Mouse (Mus musculus) MN1 (cell line): Measurements from ENCODE around the gene Aldh3b1.

ENCODE experiments used
- DNase-seq: peaks from one replicate; pipeline ENCODE4 v3.0.0-alpha.2; 2016; ENCODE audit warnings: low spot score

The Aldh3b1 gene

DNA sequence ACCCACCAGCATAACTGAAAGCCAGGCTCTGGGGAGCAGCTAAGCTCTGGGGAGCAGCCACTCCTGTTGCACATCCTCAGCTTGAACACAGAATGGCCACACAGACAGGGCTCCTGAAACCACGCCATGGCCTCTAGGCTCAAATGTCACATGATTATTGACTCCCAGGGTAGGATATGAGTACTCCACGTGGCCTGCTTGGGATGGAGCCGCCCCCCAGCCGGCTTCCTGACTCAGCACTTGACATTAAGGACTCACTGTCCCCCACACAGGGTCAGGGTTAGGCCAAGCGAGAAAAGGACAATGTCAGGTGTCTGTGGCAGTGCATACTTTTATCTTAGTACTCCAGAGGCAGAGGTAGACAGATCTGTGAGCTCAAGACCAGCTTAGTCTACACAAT, 19.4 kb downstream of the Aldh3b1 start:
- DNase-seq = no peak

DNA sequence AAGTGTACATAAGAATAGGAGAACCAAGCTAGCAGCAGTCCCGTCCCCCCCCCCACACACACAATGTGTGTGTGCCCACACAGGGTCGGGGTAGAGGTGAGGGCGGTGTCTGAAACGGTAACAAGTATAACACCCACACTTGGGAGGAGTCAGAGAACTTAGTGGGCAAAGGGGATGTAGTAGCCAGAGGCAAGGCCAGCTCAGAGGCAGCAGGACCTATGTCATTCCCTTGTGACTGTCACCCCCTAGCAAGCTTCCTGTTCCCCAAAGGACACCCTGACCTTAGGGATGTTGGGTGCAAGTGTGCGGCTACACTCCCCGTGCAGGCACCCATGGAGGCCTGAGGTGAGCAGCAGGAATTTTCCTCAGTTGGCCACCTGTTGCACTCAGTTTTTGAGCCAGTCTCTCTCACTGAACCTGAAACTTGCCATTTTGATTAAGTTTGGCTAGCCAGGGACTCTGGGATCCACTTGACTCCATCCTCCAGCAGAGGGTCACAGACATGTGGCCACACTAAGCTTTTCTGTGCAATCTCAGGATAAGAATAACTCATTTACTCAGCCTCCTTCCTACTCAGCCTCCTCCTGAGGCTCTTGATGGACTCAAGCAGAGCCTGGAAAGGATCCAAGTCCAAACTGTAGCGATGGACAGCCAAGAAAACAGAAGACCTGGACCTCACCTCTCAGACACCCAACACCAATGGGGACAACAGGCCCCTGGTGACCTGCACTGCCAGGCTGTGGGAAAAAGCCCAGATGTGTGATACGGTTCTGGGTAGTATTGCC, 21.5 kb downstream of the Aldh3b1 start:
- no peak for DNase-seq

DNA sequence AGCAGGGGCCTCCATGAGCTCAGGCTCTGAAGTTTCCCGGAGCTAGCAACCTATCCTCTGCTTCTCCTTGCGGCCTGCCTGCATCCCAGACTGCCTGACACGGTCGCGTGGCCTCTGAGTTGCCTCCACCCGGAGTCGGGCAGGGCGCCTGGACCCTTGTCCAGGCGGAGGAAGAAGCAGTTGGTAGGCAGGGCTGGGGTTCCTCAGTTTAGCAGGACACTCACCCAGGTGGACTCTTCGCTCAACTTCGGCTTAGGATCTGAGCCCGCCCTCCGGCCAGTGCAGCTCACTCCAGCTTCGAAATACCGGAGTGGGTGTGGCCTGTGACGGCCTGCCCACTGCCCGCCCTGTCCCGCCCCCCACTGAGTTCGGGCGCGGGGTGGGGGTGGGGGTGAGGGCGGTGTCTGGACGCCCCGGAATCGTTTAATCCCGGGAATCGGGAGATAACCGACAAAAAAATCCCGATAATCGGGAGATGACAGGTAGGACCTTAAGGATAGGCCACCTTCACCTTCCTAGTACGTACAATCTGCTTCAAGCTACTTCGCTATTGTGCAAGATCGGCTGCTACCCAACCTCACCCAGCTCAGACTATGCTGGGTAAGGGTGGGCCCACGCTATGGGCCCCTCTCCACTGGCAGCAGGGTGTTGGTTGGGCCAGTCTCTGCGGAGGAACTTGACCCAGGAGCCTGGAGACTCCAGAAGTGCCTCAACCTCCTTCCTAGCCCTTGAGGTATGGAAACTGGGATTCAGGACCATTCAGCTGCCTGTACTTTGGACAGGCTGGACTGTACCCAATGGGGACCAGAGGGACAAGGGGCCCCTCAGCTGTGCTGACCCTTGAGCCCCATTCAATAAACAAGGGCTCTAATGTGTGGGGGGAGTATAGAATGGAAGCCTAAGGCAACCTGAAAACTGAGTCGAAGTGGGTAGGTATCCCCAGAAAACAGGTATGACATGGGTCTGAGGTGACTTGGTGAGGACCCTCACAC, 22.5 kb downstream of the Aldh3b1 start, which contains the start of gene Tcirg1:
Tcirg1 (minus strand) TSS at position 339 of the 992 bp plus-strand sequence.
- DNase-seq = peak; percentile 35

DNA sequence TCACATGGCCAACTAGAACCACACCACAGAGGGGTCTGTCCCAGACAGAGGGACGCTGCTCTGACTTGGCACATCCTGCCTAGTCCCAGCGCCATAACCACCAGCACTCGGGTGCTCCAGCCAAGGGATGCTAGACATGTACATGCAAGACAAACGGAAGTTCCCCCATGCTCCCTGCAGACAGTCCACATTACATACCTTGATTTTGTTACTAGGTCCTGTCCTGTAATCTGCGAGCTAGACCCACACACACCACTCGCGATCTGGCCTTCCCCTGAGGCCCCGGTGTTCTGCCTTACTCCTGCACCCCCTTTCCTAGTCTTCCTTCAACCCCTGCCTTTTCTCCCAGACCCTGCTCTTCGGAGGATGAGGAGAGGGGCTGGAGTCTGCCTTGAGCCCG, 23.3 kb downstream of the Aldh3b1 start:
- DNase-seq = no peak

DNA sequence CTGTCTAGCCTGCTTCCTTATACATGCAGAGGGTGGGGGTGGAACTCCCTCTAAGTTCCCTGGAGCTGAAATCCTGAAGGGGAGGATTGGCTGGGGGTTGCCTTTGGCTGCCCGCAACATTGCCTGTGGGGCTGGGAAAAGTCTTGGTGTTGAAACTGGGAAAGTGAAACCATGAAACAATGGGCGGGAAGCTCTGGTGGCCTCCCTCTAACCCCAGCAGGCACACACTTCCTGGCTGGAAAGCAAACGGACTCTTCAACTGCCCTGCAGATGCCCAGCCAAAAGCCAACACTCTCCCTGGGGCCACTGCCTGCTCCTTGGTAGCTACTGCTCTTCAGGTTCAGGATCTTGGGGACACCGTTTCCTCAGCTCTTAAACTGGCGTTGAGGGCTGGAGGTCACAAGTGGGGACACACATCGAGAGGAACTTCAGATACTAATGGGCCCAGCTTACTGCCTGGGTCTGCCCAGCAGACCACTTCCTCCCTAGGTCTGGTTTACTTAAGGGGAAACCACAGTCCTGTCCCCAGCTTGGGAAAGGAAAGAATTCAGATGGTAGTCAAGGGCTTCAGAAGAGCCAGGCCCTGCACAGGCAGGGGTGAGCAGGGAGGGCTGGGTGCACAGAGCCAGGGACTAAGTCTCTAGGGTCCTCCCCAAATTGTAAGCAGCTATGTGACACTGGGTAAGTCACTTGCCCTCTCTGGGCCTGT, 24.2 kb downstream of the Aldh3b1 start:
- no peak for DNase-seq

DNA sequence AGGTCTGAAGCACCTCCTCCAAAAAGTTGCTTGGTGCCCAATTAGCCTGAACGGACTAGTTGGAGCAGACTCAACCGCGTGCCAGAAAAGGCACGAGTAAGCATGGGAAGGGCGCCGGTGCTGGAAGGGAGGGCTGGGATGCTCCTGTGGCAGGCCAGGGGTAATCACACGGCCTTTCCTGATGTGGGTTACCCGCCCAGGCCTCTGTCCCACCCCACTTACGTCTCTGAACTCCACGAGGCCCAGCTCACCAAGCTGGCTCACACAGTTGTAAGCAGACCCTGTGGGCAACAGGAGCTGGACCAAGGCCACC, 25.3 kb downstream of the Aldh3b1 start:
- DNase-seq = no peak

DNA sequence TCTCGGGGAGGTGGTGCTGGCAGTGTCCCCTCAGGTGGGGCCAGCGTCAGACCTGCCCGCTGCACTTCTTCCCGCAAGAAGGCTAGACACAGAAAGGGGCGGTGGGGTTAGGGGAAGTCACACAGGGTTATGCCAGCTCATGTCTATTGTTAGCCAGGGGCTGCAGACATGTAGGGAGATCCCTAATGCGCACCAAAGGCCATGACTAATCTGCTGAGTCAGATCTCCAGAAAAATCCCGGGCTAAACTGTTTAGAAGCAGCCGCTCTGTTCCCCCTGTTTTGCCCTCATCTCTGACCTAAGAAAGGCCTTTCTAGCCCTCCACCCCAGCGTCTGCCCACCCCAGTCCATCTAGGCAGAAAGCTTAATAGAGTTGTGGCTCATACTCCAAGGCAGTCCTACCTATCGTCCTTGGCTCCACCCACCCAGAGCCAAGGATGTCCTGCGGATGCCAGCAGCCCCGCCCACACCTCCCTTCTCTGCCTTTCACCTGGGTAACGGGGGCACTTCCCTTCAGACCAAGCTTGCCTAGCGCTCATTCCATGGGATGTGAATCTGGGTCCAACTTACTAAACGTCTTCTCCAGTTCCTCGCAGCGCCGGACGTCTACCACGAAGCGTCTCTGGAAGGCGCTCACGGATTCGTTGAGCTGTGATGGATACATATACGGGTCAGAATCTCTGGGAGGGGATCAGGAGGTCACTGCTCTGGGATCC, 25.8 kb downstream of the Aldh3b1 start:
- DNase-seq = no peak

DNA sequence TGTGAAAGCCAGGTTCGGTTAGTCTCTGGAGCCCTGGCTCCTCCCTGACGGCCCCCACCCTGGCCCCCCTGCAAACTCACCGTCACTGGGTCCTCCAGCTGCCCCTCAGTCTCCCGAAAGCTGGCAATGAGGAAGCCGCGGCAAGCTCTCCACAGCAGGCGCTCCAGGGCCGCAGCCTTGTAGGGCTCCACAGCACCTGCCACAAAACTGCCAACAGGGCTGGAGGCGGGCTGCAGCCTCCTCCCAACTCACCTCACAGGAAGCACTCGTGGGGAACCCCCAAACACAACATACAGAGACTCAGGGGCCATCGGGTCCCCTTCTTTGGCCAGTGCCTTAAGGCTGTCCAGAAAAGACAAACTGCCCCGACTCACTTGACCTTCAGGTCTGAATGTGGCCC, 26.6 kb downstream of the Aldh3b1 start:
- DNase-seq = no peak

DNA sequence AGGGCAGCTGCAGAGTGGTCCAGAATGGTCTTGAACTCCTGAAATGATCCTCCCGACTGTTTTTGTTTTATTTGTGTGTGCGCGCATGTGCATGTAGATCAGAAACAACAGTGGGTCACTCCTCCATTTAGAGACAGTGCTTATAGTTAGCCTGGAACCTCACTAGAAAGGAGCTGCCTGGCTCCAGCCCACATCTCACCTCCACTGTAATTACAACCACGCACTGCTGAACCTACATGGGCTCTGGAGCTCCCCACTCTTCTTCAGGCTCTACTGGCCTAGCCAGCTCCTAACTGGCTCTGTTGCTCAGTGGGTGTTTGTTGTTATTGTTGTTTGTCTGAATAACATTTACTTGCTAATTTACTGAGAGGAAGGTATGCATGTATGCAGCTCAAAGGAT, 30.0 kb downstream of the Aldh3b1 start:
- DNase-seq = no peak

DNA sequence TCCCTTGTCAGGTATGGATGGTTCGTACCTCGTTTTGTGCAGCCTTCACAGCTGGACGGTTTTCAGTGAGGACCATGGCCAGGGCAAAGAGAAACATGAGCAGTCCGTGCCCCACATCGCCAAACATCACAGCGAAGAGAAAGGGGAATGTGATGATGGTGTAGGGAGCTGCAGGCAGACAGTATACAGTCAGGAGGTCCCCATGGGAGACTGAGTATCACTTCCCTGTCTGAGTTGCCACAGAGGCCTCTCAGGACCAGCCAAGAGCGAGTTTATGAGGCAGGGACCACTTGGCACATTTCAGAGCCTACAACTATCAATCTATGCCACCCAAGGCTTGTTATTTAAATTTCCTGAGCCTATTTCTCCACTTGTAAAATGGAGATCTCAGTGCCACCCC, 30.7 kb downstream of the Aldh3b1 start:
- DNase-seq = no peak

DNA sequence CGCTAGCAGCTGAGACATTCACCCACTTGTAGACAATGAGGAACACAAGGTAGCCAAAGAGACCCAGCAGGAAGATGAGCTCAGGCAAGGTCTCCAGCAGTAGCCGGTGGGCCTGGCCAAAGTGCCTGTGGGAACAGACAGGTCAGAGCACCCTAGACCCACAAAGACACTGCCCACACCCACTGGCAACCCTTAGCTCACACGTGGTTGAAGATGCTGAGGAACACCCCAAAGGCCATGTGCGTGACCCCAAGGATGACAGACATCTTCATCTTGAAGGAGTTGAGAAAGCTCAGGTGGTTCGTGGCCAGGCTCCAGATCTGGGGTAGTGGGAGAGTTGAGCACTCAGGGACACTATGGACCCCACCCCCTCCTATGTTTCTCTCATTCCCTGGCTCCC, 32.1 kb downstream of the Aldh3b1 start:
- no peak for DNase-seq

DNA sequence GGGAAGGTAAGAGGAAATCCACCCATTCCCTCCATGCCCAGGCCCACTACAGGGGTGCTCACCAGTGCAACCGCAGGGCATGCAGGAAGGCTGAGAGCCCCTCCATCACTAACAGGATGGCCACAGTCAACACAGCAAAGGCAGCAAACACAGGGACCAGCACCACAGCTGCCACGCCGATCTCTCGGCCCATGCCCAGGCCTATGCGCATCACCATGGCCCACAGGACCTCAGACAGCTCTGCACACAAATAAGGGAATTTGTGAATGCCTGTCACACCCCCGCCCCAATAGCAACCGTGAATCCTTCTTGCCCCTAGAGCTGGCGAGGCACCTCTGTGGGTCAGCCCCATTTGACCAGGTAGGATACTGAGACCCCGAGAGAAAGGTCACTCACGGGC, 33.4 kb downstream of the Aldh3b1 start:
- DNase-seq = no peak

DNA sequence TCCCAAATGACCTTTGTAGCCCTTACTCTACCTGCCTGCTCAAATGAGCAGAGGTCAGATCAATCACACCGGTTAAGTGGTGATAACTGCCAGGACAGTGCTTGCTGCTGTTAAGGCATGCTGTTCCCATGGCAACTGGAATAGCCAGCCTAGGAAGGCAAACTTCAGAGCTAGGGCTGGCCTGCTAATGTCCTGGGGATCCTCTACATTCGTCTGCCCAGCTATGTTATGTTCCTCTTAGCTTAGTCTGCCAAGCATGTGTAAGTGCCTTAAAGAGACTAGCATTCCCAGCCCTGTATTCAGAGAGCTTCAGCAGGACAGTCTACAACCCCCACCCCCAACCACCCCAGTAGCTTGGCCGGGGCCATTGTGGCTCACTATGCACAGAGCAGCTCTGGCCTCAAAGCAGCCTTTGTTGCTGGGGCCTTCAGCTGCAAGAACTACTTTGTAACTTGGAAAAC, 34.4 kb downstream of the Aldh3b1 start:
- no peak for DNase-seq

DNA sequence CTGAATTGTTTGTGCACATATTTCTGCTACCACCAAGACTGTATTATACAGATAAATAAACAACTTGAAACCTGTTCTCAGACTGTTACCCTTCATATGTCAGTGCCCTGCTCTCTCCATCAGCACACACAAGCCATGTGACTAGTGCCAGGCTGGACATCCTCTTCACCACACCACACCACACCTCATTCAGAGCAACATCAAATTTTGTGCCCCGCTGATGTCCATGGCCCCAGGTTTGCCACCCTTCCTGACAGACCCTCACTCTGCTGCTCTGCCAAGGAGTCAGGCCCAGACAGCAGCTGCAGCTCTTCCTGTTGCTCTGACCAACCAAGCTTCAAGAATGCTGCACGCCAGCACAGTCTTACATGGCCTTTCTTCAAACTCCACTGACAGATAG, 35.3 kb downstream of the Aldh3b1 start:
- no peak for DNase-seq

DNA sequence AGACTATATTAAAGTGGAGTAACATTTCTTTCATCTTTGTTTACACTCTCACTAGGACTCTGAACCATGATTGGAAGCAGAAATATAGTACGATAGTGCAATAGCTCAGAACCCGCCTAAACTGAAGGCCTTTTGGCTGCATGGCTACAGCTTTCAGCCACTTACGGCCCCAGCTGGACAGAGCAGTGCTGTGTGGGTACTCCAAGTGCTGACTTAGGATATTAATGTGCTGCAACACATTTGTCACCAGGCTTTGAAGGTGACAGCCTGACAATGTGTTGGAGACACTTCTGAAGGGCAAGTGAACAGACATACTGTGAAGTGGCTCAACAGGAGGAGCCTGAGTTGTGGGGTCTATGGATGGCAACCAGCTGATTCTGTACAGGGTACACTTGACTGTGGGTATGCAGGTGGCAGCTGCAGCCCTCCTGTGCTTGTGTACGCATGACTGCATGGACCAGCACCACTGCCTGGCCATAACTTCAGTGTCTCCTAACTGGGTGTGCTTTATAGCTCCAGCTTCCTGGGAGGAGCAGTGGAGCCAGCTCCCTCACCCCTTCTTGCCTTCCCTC, 36.0 kb downstream of the Aldh3b1 start:
- DNase-seq = no peak

DNA sequence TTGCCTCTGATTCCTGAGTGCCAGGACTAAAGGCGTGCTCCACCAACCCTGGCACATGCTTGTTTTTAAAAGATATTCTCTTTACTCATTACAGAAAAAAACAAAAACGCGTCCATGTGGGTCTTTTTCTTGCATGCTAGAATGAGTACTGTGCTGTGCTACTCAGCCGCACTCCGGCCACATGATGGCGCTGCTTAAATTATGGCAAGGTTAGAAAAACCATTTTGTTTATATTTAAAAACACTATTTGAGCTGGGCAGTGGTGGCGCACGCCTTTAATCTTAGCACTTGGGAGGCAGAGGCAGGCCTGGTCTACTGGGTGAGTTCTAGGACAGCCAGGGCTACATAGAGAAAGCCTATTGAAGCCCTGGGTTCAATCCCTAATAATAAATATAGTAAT, 39.4 kb downstream of the Aldh3b1 start:
- no peak for DNase-seq

DNA sequence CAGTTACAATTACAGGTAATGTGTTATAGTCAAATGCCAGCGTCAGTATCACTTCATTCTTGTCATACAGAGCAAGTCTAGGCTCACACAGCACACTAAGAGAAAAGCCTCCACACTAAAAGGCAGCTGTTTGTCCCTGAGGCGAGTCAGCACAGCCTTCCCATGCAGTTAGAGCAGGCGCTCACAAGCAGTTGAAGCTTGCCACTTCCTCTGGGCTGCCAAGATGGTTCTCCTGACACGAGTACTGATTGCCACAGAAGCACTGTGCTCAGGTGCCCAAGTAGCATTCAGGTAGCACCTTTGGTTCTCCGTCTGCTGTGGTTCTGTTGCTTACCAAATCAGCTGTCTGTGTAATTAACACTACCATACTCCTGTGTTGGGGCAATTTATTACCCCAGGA, 40.5 kb downstream of the Aldh3b1 start:
- DNase-seq = no peak

DNA sequence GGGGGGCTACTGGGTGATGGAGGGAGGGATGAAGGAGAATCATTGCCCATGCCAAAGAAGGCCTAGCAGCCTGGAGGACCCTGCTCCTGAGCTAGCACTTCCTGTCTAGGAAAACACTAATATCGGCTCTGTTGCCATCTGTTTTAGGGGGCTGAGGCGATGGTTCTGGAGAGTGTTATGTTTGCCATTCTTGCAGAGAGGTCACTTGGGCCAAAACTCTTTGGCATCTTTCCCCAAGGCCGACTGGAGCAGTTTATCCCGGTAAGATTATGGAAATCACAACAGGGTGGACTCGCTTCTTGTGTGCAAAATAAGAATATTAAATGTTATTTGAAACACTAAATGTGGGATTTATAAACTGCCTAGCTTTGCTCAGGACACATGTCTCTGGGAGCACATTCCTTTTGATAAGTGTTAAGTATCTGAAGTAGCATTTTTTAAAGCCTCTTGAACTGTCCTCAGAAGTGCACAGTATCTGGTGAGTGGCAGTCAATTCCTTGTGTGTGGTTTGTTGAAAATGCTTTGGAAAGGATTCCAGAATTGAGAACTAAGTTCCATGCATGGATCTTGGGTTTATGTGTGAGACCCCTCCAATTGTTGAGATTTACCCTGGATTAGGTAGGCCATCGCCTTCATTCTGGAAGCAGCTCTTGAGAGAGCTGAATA, 45.1 kb downstream of the Aldh3b1 start:
- DNase-seq = no peak

DNA sequence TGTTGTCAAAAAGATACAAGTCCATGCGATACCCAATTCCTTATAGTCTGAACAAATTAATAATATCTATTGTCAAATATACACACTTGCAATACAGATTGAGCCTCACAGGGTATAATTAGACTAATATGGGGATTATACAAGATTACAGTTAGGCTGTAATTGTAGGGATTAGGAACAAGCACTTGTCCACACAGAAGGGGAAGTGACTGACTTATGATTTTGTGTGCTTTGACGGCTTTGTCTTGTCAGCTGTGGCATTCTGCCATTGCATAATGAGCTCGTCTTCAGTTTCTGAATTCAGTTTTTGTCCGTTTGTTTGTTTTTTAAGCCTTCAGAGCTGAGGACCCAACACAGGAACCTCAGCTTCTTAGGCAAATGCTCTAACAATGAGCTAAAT, 47.4 kb downstream of the Aldh3b1 start:
- no peak for DNase-seq

DNA sequence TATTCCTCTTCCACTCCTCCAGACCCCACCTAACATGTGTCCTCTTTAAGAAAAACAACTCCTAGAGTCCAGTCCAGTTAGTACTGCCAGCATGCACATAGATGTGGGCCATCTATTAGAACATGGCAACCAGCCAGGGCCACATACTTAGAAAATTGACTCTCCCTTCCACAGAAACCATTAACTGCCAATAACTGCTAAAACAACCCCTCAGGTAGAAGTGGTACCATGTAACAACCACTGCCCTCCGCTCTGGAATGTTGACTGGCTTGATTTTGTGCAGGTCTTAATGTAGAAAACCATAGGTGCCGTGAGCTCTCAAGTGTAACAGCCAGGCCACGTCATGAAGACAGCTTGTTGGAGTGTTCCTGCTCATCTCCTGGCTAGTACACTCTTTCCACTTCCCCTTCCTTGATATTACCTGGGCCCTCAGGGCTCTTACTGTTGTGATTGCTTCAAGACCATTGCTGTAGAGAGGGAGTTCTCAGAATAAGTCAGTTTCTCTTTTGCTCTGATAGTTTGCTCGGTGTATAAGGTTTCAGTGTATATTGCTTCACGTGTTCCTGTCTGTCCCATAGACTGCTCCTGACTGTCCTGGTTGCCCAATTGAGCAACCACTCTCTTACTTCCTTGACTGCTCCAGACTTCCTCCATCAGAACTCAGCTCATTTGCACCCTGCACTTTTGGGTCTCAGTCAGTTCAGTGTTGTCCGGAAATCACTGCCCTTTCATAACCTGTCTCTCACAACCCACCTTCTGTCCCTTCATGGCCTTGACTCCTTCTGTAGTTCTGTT, 49.4 kb downstream of the Aldh3b1 start:
- DNase-seq = no peak
